Mouse (Mus musculus) midbrain, embryonic 15.5 days (tissue): ENCODE measurements around the gene Prkn. TPM values are rescaled to one million over a fixed set of nuclear protein-coding genes. Genes with fewer than 3 reads are reported as not detected.
A peak's percentile ranks its signal among the peaks of the same experiment; 100 is the strongest.

Experiments
- ATAC-seq: fragments of 200-750 bp; cut with Nextera tagmentation; replicated peaks from 2 replicates; pipeline ENCODE4 v1.8.0; 2017; ENCODE audit warnings: moderate TSS enrichment
- H3K27ac ChIP-seq: fragments of 300-500 bp; sonication (generic); 2 replicates; pipeline ENCODE4 v1.5.1; 2015; ENCODE audit warnings: mild to moderate bottlenecking, inconsistent platforms
- H3K27me3 ChIP-seq: fragments of 300-500 bp; sonication (generic); replicated peaks from 2 replicates; pipeline ENCODE4 v1.6.1; 2015; ENCODE audit warnings: inconsistent platforms
- H3K36me3 ChIP-seq: fragments of 300-500 bp; sonication (generic); replicated peaks from 2 replicates; pipeline ENCODE4 v1.6.1; 2015; ENCODE audit warnings: inconsistent platforms
- H3K4me1 ChIP-seq: fragments of 300-500 bp; sonication (generic); 2 replicates; pipeline ENCODE4 v1.6.1; 2015; ENCODE audit warnings: inconsistent platforms
- H3K4me2 ChIP-seq: fragments of 300-500 bp; sonication (generic); 2 replicates; pipeline ENCODE4 v1.6.1; 2015; ENCODE audit warnings: inconsistent platforms, mild to moderate bottlenecking, moderate library complexity
- H3K4me3 ChIP-seq: fragments of 300-500 bp; sonication (generic); 2 replicates; pipeline ENCODE4 v1.5.1; 2015; ENCODE audit warnings: mild to moderate bottlenecking, inconsistent platforms
- H3K9ac ChIP-seq: fragments of 300-500 bp; sonication (generic); 2 replicates; pipeline ENCODE4 v1.6.1; 2015; ENCODE audit warnings: mild to moderate bottlenecking, inconsistent platforms
- H3K9me3 ChIP-seq: fragments of 300-500 bp; sonication (generic); 2 replicates; pipeline ENCODE4 v1.6.1; 2016; ENCODE audit warnings: inconsistent platforms
- WGBS: fragments of 180-500 bp; shearing (Covaris S2); methylation state at CpG from one replicate; pipeline ENCODE4 v1.1.7; 2015; ENCODE audit warnings: mixed read lengths; 5-methylcytosine and 5-hydroxymethylcytosine counted together
- polyA plus RNA-seq: library from polyadenylated mRNA; unstranded; fragments of >200 nt; fragmentation: Nextera tagmentation; extraction: Ambion mirVana; gene quantifications from 2 replicates; pipeline ENCODE4 v1.2.1, GENCODE M21; 2015

Gene Prkn
- polyA plus RNA-seq, 1 experiment from 2014 or later = 4.8 TPM

- Histone ChIP-seq H3K4me2 (no peak overlapping the region), H3K36me3 (no peaks in the 10 kb centered on the region), H3K27me3 (no peaks in the 10 kb centered on the region), H3K4me1 (peaks cover 8% of the 10 kb centered on the region; the same call in 1 of the 2 replicates), H3K4me3 (no peak overlapping the region), H3K9ac (no peak overlapping the region), H3K27ac (no peak overlapping the region), H3K9me3 (no peaks in the 10 kb centered on the region)
- no peak for ATAC-seq
- 94% methylated on average over 3 of the region's 3 CpGs for WGBS
Observed at GRCm38 (mm10) chr17:11724135-11724534, 884.0 kb downstream of the Prkn start.

GRCm38 (mm10) chr17:11727101-11727500 lies 886.9 kb downstream of the Prkn start:
- Histone ChIP-seq H3K9me3 (no peaks in the 10 kb centered on the region), H3K9ac (no peak overlapping the region), H3K4me1 (peaks cover 20% of the 10 kb centered on the region), H3K4me3 (no peak overlapping the region), H3K27ac (no peak overlapping the region), H3K36me3 (no peaks in the 10 kb centered on the region), H3K27me3 (no peaks in the 10 kb centered on the region), H3K4me2 (no peak overlapping the region)
- ATAC-seq = no peak
- WGBS = 63% methylated on average over 1 of the region's 1 CpGs

- no peaks in the 10 kb centered on the region for H3K9me3 ChIP-seq
- no peak overlapping the region for H3K9ac ChIP-seq
- ATAC-seq = no peak
- H3K4me1 ChIP-seq = peaks cover 15% of the 10 kb centered on the region
- no peak overlapping the region for H3K27ac ChIP-seq
- no peak overlapping the region for H3K4me3 ChIP-seq
- H3K4me2 ChIP-seq = no peak overlapping the region
- no peaks in the 10 kb centered on the region for H3K27me3 ChIP-seq
- no peaks in the 10 kb centered on the region for H3K36me3 ChIP-seq
- 69% methylated on average over 2 of the region's 2 CpGs for WGBS
Observed at GRCm38 (mm10) chr17:11728294-11728693, 888.1 kb downstream of the Prkn start.

- Histone ChIP-seq H3K4me2 (no peak overlapping the region), H3K27ac (peak overlapping the region; percentile 71)
- WGBS = 23% methylated on average over 12 of the region's 12 CpGs
Observed at GRCm38 (mm10) chr17:11730656-11731594, 890.7 kb downstream of the Prkn start.

GRCm38 (mm10) chr17:11735158-11735877 lies 895.1 kb downstream of the Prkn start:
- Histone ChIP-seq H3K4me2 (no peak overlapping the region), H3K27me3 (no peaks in the 10 kb centered on the region), H3K27ac (no peak overlapping the region), H3K36me3 (no peaks in the 10 kb centered on the region), H3K9me3 (no peaks in the 10 kb centered on the region), H3K9ac (no peak overlapping the region), H3K4me1 (peaks cover 12% of the 10 kb centered on the region), H3K4me3 (no peak overlapping the region)
- ATAC-seq = no peak
- WGBS = 89% methylated on average over 12 of the region's 12 CpGs

More at GRCm38 (mm10) chr17:11730656-11731594, 890.7 kb downstream of the Prkn start:
- ATAC-seq = peak; percentile 78; the same call in 1 of the 2 replicates
- H3K36me3 ChIP-seq = no peaks in the 10 kb centered on the region
- no peaks in the 10 kb centered on the region for H3K9me3 ChIP-seq
- H3K9ac ChIP-seq = no peak overlapping the region
- H3K4me3 ChIP-seq = no peak overlapping the region
- no peaks in the 10 kb centered on the region for H3K27me3 ChIP-seq
- H3K4me1 ChIP-seq = peaks cover 15% of the 10 kb centered on the region

- no peak overlapping the region for H3K9ac ChIP-seq
- H3K27ac ChIP-seq = no peak overlapping the region
- H3K4me3 ChIP-seq = no peak overlapping the region
- 49% methylated on average over 3 of the region's 3 CpGs for WGBS
- H3K4me1 ChIP-seq = no peaks in the 10 kb centered on the region
- H3K36me3 ChIP-seq = no peaks in the 10 kb centered on the region
- H3K9me3 ChIP-seq = no peaks in the 10 kb centered on the region
- ATAC-seq = no peak
- no peak overlapping the region for H3K4me2 ChIP-seq
- H3K27me3 ChIP-seq = no peaks in the 10 kb centered on the region
Observed at GRCm38 (mm10) chr17:11736531-11736930, 896.3 kb downstream of the Prkn start.

GRCm38 (mm10) chr17:11737905-11738304 lies 897.7 kb downstream of the Prkn start:
- 94% methylated on average over 10 of the region's 10 CpGs for WGBS
- Histone ChIP-seq H3K36me3 (no peaks in the 10 kb centered on the region), H3K4me2 (no peak overlapping the region), H3K9ac (no peak overlapping the region), H3K27me3 (no peaks in the 10 kb centered on the region), H3K4me1 (no peaks in the 10 kb centered on the region), H3K9me3 (no peaks in the 10 kb centered on the region), H3K4me3 (no peak overlapping the region), H3K27ac (no peak overlapping the region)
- ATAC-seq = no peak

- no peak for ATAC-seq
Observed at GRCm38 (mm10) chr17:11740716-11741115, 900.5 kb downstream of the Prkn start.

GRCm38 (mm10) chr17:11741161-11741560 lies 901.0 kb downstream of the Prkn start:
- WGBS = 86% methylated on average over 5 of the region's 5 CpGs
- H3K4me1 ChIP-seq = no peaks in the 10 kb centered on the region
- no peak for ATAC-seq
- H3K9ac ChIP-seq = no peak overlapping the region
- H3K9me3 ChIP-seq = no peaks in the 10 kb centered on the region
- H3K27ac ChIP-seq = no peak overlapping the region
- H3K4me3 ChIP-seq = no peak overlapping the region
- no peaks in the 10 kb centered on the region for H3K36me3 ChIP-seq
- no peak overlapping the region for H3K4me2 ChIP-seq
- no peaks in the 10 kb centered on the region for H3K27me3 ChIP-seq

More at GRCm38 (mm10) chr17:11740716-11741115, 900.5 kb downstream of the Prkn start:
- Histone ChIP-seq H3K36me3 (no peaks in the 10 kb centered on the region), H3K27me3 (no peaks in the 10 kb centered on the region), H3K9me3 (no peaks in the 10 kb centered on the region), H3K9ac (no peak overlapping the region), H3K4me2 (no peak overlapping the region), H3K27ac (no peak overlapping the region), H3K4me3 (no peak overlapping the region), H3K4me1 (no peaks in the 10 kb centered on the region)

- Histone ChIP-seq H3K36me3 (no peaks in the 10 kb centered on the region), H3K9me3 (no peaks in the 10 kb centered on the region), H3K27me3 (no peaks in the 10 kb centered on the region), H3K4me3 (no peak overlapping the region), H3K4me2 (no peak overlapping the region), H3K4me1 (no peaks in the 10 kb centered on the region; the same call in 1 of the 2 replicates), H3K27ac (no peak overlapping the region), H3K9ac (no peak overlapping the region)
- 90% methylated on average over 2 of the region's 2 CpGs for WGBS
- ATAC-seq = no peak
Observed at GRCm38 (mm10) chr17:11751251-11751650, 911.1 kb downstream of the Prkn start.

- 46% methylated on average over 2 of the region's 2 CpGs for WGBS
- no peak for ATAC-seq
- no peaks in the 10 kb centered on the region for H3K27me3 ChIP-seq
- no peaks in the 10 kb centered on the region for H3K9me3 ChIP-seq
- H3K4me2 ChIP-seq = no peak overlapping the region
- no peaks in the 10 kb centered on the region for H3K36me3 ChIP-seq
- H3K4me1 ChIP-seq = no peaks in the 10 kb centered on the region; the same call in 1 of the 2 replicates
- H3K4me3 ChIP-seq = no peak overlapping the region
- H3K9ac ChIP-seq = no peak overlapping the region
- no peak overlapping the region for H3K27ac ChIP-seq
Observed at GRCm38 (mm10) chr17:11752686-11753085, 912.5 kb downstream of the Prkn start.

GRCm38 (mm10) chr17:11765117-11765516 lies 924.9 kb downstream of the Prkn start:
- Histone ChIP-seq H3K27me3 (no peaks in the 10 kb centered on the region), H3K9ac (no peak overlapping the region), H3K4me3 (no peak overlapping the region), H3K36me3 (no peaks in the 10 kb centered on the region), H3K4me2 (no peak overlapping the region), H3K27ac (0 out of 2 replicates have a peak overlapping the region, but pooled peaks have one; percentile 21), H3K9me3 (no peaks in the 10 kb centered on the region), H3K4me1 (peaks cover 10% of the 10 kb centered on the region; the same call in 1 of the 2 replicates)
- no peak for ATAC-seq
- 55% methylated on average over 3 of the region's 3 CpGs for WGBS
